Mouse (Mus musculus) bone marrow macrophage, adult 2 months (primary cell): ENCODE data around the gene Slc9a3. TPM values are rescaled to one million over a fixed set of nuclear protein-coding genes. Genes with fewer than 3 reads are reported as not detected.

Experiments used
- H3K27ac ChIP-seq: 2 replicates; pipeline ENCODE4 v1.5.1; 2012; ENCODE audit warnings: low read depth, low read length; ENCODE audit not compliant: insufficient read depth
- H3K4me1 ChIP-seq: 2 replicates; pipeline ENCODE4 v1.6.1; 2012; ENCODE audit warnings: low read length; ENCODE audit not compliant: control insufficient read depth, insufficient read depth
- H3K4me3 ChIP-seq: 2 replicates; pipeline ENCODE4 v1.5.1; 2012; ENCODE audit warnings: mild to moderate bottlenecking, low read length, moderate library complexity; ENCODE audit not compliant: insufficient read depth
- CTCF ChIP-seq: IDR thresholded peaks from 2 replicates; pipeline ENCODE4 v1.5.1; 2012; ENCODE audit warnings: low read depth, mild to moderate bottlenecking, low read length, moderate library complexity
- POLR2A ChIP-seq: IDR thresholded peaks from 2 replicates; pipeline ENCODE4 v1.6.1; 2012; ENCODE audit warnings: mild to moderate bottlenecking, low read depth, low read length, borderline replicate concordance
- polyA plus RNA-seq: library from polyadenylated mRNA; stranded (reverse); fragments of >200 nt; gene quantifications from 2 replicates; pipeline ENCODE4 v1.2.4, GENCODE M21; 2012; ENCODE audit not compliant: missing spikeins, insufficient read depth, insufficient read length

Slc9a3 gene
- polyA plus RNA-seq, 1 experiment: not detected

GRCm38 (mm10) chr13:74196451-74196850 is 75.2 kb downstream of the Slc9a3 start:
- no peak overlapping the region for H3K4me3 ChIP-seq
- H3K4me1 ChIP-seq: no peaks in the 10 kb centered on the region
- TF ChIP-seq CTCF: no peak
- TF ChIP-seq POLR2A: no peak
- no peak overlapping the region for H3K27ac ChIP-seq

GRCm38 (mm10) chr13:74208317-74208985 is 87.2 kb downstream of the Slc9a3 start, which contains the start of gene Exoc3:
TSS of gene Exoc3 (minus strand) at chr13:74208732.
- TF ChIP-seq CTCF (no peak), POLR2A (no peak; the same call in 1 of the 2 replicates)
- peak within 1 kb of the TSS; percentile 88 for H3K4me3 ChIP-seq
- peak within 1 kb of the TSS; percentile 91 for H3K27ac ChIP-seq
- peaks cover 25% of the 10 kb centered on the region for H3K4me1 ChIP-seq

- peak overlapping the region; percentile 88 for H3K4me3 ChIP-seq
- H3K27ac ChIP-seq: peak overlapping the region; percentile 91
- peaks cover 25% of the 10 kb centered on the region for H3K4me1 ChIP-seq
- TF ChIP-seq CTCF (no peak), POLR2A (no peak)
These were observed 87.7 kb downstream of the Slc9a3 start for GRCm38 (mm10) chr13:74208986-74209345.

GRCm38 (mm10) chr13:74218441-74218840 is 97.2 kb downstream of the Slc9a3 start:
- Histone ChIP-seq H3K4me3 (no peak overlapping the region), H3K27ac (no peak overlapping the region), H3K4me1 (peaks cover 7% of the 10 kb centered on the region)
- TF ChIP-seq CTCF (no peak), POLR2A (no peak)

Other genes with a start within 250 kb of the Slc9a3 start
- 14.5 and 20.3 TPM in 2 replicates for gene Trip13, start 183.7 kb upstream of the Slc9a3 start, polyA plus RNA-seq
- gene Brd9, start 183.6 kb upstream of the Slc9a3 start, polyA plus RNA-seq: 40.7 and 48.0 TPM in 2 replicates
- gene Zdhhc11, start 157.6 kb upstream of the Slc9a3 start, polyA plus RNA-seq: not detected in 2 replicates
- 0.11 and 0.31 TPM in 2 replicates for gene Tppp, start 112.0 kb upstream of the Slc9a3 start, polyA plus RNA-seq
- gene Cep72, start 59.2 kb upstream of the Slc9a3 start, polyA plus RNA-seq: 5.6 and 9.4 TPM in 2 replicates
- 84.9 and 91.7 TPM in 2 replicates for gene Exoc3, start 87.3 kb downstream of the Slc9a3 start, polyA plus RNA-seq
- gene Ahrr, start 170.9 kb downstream of the Slc9a3 start, polyA plus RNA-seq: 44.4 and 47.8 TPM in 2 replicates
- gene Pdcd6, start 196.1 kb downstream of the Slc9a3 start, polyA plus RNA-seq: 115 and 120 TPM in 2 replicates
- 141 and 167 TPM in 2 replicates for gene Sdha, start 228.8 kb downstream of the Slc9a3 start, polyA plus RNA-seq
- 23.1 and 27.3 TPM in 2 replicates for gene Ccdc127, start 228.9 kb downstream of the Slc9a3 start, polyA plus RNA-seq
- 0.66 and 0.68 TPM in 2 replicates for gene Lrrc14b, start 242.5 kb downstream of the Slc9a3 start, polyA plus RNA-seq